Mouse (Mus musculus) megakaryocyte, embryonic 14.5 days (primary cell): Measurements from ENCODE around the gene Scn5a. TPM values are rescaled to one million over a fixed set of nuclear protein-coding genes. Genes with fewer than 3 reads are reported as not detected.

Source experiments
- H3K27me3 ChIP-seq: replicated peaks from 2 replicates; pipeline ENCODE3; 2012; ENCODE audit warnings: inconsistent platforms
- H3K36me3 ChIP-seq: replicated peaks from 2 replicates; pipeline ENCODE3; 2012; ENCODE audit warnings: low read length, inconsistent platforms, mixed read lengths
- H3K4me1 ChIP-seq: 2 replicates; pipeline ENCODE4 v1.6.1; 2012; ENCODE audit warnings: inconsistent platforms
- H3K4me3 ChIP-seq: replicated peaks from 2 replicates; pipeline ENCODE3; 2012; ENCODE audit warnings: moderate library complexity, mild to moderate bottlenecking, inconsistent platforms
- H3K9me3 ChIP-seq: 2 replicates; pipeline ENCODE4 v1.6.1; 2012; ENCODE audit warnings: inconsistent platforms
- FLI1 ChIP-seq: IDR thresholded peaks from 2 replicates; pipeline ENCODE4 v1.6.1; 2012; ENCODE audit warnings: low read length, inconsistent platforms, mixed read lengths
- GATA1 ChIP-seq: IDR thresholded peaks from 3 replicates; pipeline ENCODE4 v1.6.1; 2012; ENCODE audit warnings: mixed read lengths, low read length, inconsistent platforms, borderline replicate concordance
- polyA plus RNA-seq: library from polyadenylated mRNA; stranded (reverse); fragments of >175 nt; gene quantifications from 2 replicates; pipeline ENCODE4 v1.2.3, GENCODE M21; 2012; ENCODE audit warnings: low replicate concordance; ENCODE audit not compliant: insufficient read depth

The Scn5a gene
- polyA plus RNA-seq, 1 experiment = 0.04 TPM

DNA sequence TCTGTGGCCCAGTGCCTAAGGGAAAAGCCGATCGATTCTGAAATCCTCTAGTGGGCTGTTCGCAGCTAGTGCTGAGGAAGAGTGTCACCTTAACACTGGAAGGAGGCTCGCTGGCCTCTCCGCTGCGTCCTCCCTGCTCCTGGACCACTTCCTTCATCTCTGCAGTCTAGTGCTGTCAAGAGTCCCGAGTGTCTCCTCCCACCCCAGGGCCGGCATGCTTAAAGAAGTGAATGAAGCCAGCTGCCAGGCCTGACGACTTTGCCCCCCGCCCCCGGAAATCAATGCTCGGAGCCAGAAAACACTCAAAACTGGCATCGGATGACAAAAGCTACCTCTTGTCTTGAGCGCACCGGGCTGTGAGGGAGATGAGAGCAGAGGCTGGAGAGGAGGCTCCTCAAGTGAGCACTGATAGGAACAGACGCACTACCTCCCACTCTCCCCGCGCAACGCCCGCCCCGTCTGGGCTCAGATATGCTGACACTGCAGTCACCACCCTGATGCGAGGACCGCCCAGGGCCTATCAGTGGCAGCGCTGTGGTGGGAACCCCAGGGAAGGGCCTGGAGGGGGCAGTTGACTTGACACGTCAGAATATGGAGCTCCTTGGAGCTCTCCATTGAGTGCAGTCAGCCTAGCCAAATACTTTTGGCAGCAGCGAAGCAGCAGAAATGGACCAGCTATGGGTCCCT, 10.1 kb upstream of the Scn5a start:
- TF ChIP-seq FLI1 (no peak), GATA1 (no peak)

DNA sequence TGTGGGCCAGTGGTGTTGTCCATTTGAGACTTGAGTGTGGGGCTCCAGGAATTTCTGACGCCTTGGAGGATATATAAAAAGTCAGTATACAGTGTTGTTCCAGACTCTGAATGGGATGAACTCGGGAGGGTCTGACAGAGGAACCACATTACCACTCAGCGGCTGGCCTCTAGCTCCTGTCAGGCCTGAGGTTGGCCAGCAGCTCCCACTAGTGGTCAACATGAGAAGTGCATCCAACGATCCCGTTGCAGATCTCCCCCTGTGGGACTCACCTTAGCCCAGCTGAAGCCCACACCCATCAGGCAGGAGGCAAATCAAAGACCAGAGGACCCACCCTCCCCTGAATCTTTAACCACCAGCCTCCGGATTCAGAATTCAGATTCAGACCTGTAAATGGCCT, 1.9 kb upstream of the Scn5a start:
- H3K36me3 ChIP-seq = no peaks in the 10 kb centered on the region
- H3K4me1 ChIP-seq = peaks cover 11% of the 10 kb centered on the region
- no peak for TF ChIP-seq GATA1
- no peak for TF ChIP-seq FLI1
- H3K27me3 ChIP-seq = peaks cover 82% of the 10 kb centered on the region
- no peak overlapping the region for H3K4me3 ChIP-seq
- H3K9me3 ChIP-seq = peaks cover 3% of the 10 kb centered on the region; the same call in 1 of the 2 replicates

More for the DNA sequence above, 10.1 kb upstream of the Scn5a start:
- no peaks in the 10 kb centered on the region for H3K36me3 ChIP-seq
- no peaks in the 10 kb centered on the region; the same call in 1 of the 2 replicates for H3K4me1 ChIP-seq
- no peak overlapping the region for H3K4me3 ChIP-seq
- H3K9me3 ChIP-seq = no peaks in the 10 kb centered on the region
- H3K27me3 ChIP-seq = peaks cover 40% of the 10 kb centered on the region

DNA sequence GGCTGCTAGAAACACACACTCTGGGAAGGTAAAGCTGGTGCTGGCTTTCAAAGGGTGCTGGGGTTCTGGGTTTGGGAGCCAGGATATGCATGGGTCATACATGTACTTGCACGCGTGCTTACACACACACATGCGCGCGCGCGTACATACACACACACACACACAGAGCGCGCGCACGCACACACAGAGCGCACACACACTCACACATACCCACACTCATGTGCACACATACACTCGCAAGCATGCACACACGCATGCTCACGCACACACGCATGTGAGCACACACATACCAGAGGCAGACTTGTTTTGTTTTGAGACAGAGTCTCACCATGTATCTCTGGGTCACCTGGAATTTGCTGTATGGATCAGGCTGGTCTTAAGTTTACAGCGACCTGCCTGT, 1.4 kb upstream of the Scn5a start:
- Histone ChIP-seq H3K9me3 (peaks cover 3% of the 10 kb centered on the region; the same call in 1 of the 2 replicates), H3K27me3 (peaks cover 83% of the 10 kb centered on the region)

DNA sequence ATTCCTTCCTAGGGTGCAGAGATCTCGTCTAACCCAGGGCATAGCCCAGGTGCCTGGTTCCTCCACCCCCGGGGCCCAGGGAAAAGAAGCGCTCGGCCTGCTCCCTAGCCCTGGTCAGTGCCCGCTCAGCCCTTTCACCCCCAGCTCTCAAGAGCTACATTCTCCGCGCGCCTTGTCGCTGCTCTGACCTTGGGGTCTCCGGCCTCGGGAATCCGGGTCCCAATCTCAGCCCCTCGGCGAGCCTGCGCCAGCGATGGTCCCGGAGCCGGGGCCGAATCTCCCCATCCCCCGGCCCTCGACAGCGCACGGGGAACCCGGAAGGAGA, 543 bp downstream of the Scn5a start:
- TF ChIP-seq FLI1 (no peak), GATA1 (no peak)
- Histone ChIP-seq H3K4me1 (peaks cover 11% of the 10 kb centered on the region), H3K9me3 (peaks cover 3% of the 10 kb centered on the region; the same call in 1 of the 2 replicates), H3K36me3 (no peaks in the 10 kb centered on the region), H3K27me3 (peaks cover 93% of the 10 kb centered on the region), H3K4me3 (no peak overlapping the region)

More for the DNA sequence above, 1.4 kb upstream of the Scn5a start:
- H3K4me3 ChIP-seq = no peak overlapping the region
- TF ChIP-seq FLI1 (no peak), GATA1 (no peak)
- no peaks in the 10 kb centered on the region for H3K36me3 ChIP-seq
- H3K4me1 ChIP-seq = peaks cover 11% of the 10 kb centered on the region

DNA sequence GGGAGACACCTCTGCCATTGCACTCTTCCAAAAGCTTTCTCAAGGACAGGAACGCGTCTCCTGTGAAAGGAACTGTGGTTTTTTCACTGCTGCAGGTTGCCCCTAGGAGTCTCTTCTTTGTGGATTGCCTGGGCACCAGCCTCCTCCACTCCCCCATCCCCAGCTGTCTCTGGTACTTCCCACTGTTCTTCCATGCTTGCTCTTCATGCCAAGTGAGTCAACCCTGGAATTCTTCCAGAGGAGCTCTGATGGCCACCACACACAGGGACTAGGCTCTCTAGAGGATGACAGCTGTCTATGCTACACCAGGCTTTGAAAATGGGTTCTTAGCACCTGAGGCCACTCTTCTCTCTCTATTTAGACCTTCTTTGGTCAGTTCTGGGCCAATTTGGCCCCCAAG, 1.8 kb downstream of the Scn5a start:
- Histone ChIP-seq H3K36me3 (no peaks in the 10 kb centered on the region), H3K4me3 (no peak overlapping the region), H3K4me1 (peaks cover 11% of the 10 kb centered on the region), H3K27me3 (peaks cover 97% of the 10 kb centered on the region), H3K9me3 (peaks cover 3% of the 10 kb centered on the region; the same call in 1 of the 2 replicates)
- TF ChIP-seq GATA1 (no peak), FLI1 (no peak)

DNA sequence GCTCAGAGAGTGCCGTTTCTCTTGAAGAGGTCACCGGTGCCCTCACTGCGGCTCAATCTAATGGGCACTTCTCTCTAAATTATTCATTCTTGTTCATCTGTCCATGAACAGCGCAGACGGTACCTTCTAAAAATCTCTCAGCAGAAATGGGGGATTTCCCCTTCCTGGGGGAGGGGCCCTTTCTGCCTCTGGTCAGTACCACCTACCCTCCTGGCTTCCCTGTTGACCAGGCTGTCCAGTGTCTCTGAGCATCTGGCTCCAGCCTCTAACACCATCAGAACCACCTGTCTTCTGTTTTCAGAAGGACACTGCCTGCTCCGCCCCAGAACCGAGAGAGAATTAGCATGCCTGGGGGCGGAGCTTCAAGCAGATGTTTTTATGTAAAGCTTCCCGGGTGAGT, 3.1 kb downstream of the Scn5a start:
- Histone ChIP-seq H3K9me3 (peaks cover 3% of the 10 kb centered on the region; the same call in 1 of the 2 replicates), H3K27me3 (peaks cover 99% of the 10 kb centered on the region), H3K4me1 (peaks cover 11% of the 10 kb centered on the region), H3K4me3 (no peak overlapping the region), H3K36me3 (no peaks in the 10 kb centered on the region)
- TF ChIP-seq FLI1 = no peak
- no peak for TF ChIP-seq GATA1

DNA sequence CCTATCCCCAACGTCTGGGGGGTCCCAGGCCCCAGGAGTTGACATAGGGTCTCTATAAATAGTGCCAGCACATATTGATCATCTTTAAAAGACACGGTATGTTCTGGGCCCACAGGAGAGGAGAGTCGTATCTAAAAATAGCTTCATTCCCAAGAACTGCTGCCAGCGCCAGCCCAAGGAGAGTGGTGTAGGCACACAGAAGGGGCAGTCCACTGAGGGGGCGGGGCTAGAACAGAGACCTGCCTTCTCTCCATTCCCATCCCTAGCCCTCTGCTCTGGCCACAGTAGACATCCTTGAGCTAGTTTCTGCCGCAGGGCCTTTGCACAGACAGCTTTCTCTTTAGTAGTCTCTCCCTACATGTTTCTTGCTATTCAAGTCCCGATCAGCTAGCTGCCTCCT, 4.5 kb downstream of the Scn5a start:
- Histone ChIP-seq H3K27me3 (peaks cover 99% of the 10 kb centered on the region), H3K9me3 (peaks cover 3% of the 10 kb centered on the region; the same call in 1 of the 2 replicates), H3K4me3 (no peak overlapping the region), H3K4me1 (peaks cover 10% of the 10 kb centered on the region), H3K36me3 (no peaks in the 10 kb centered on the region)
- TF ChIP-seq FLI1 (no peak), GATA1 (no peak)

DNA sequence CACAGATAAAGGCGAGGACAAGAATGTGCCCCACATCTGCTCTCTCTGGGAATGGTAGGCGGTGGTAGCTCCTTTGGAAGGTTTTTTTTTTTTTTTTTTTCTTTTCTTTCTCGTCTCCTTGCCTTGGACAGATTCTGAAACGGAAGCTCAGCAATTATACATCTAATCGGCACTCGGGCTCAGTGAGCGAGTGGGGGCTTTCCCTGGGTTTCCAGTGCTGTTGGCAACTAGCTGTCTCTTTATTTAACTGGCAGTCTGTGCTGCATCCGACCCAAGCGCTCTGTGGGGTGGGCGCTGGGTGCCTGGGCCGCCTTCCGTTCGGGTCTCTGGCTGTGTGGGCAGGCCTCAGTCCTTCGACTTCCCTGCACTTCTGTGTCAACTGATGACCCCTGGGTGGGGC, 5.8 kb downstream of the Scn5a start:
- Histone ChIP-seq H3K36me3 (no peaks in the 10 kb centered on the region), H3K9me3 (peaks cover 7% of the 10 kb centered on the region), H3K4me1 (no peaks in the 10 kb centered on the region), H3K27me3 (peaks cover 99% of the 10 kb centered on the region), H3K4me3 (no peak overlapping the region)
- TF ChIP-seq FLI1 (no peak), GATA1 (no peak)

DNA sequence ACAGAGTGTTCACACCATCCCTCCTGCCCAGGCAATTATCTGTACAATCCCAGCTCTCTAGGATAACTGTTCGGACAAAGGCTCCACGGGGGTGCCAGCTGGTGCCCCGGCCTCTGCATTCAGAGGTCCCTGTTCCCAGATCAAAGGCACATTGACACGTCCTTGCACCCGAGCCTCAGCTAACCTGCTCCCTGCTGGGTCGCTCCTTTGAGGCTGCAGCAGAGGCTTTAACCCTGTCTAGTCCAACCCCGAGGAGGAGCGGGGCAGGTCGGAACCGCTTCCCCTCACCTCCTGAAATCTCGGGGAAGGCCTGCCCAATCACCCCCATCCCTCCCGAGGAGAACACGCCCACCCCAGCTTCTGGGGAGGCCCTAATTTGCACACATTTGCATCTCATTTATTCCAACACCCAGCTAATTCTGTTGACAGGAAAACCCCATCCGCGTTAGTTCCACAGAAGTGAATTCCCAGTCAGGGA, 7.4 kb downstream of the Scn5a start:
- Histone ChIP-seq H3K4me1 (no peaks in the 10 kb centered on the region), H3K4me3 (no peak overlapping the region), H3K27me3 (peaks cover 98% of the 10 kb centered on the region), H3K36me3 (no peaks in the 10 kb centered on the region), H3K9me3 (peaks cover 22% of the 10 kb centered on the region)
- TF ChIP-seq GATA1 = no peak
- no peak for TF ChIP-seq FLI1

DNA sequence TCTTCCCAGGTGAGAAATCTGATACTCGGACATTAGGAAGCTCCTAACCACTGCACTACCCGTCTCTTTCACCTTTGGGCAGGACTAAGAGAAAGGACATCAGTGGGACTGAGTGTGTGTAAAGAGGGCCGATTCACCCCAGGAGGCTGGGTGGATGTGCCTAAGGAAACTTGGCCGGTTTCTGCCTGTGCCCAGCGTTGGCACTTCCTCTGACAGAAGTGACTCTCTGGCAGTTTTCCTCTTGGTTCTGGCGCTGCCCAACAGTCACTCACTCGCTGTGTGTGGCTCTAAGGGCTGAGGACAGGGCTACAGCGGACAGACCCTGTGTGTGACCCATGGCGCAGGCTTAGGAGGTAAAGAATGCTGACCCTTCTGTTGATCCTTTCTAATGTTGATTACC, 8.2 kb downstream of the Scn5a start:
- H3K9me3 ChIP-seq = peaks cover 23% of the 10 kb centered on the region
- peaks cover 98% of the 10 kb centered on the region for H3K27me3 ChIP-seq
- H3K4me1 ChIP-seq = no peaks in the 10 kb centered on the region
- TF ChIP-seq GATA1 (no peak), FLI1 (no peak)
- H3K36me3 ChIP-seq = no peaks in the 10 kb centered on the region
- no peak overlapping the region for H3K4me3 ChIP-seq

DNA sequence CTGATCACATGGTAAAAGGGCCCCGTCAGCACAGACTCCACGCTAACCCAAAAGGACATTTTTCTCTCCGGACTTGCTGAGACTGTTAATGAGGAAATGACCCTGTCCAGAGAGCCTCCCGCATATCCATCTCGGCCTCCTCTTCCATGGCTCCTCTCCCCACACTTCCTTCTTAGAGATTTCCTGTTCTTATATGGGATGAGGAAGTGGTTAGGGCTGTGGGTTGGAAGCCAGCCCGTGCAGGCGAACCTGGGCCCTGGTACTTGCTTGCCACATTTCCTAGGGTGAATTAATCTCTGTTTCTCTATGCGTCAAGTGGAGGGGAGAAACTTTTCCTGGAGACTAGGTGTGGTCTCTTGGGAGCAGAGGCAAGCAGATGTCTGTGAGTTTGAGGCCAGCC, 10.1 kb downstream of the Scn5a start:
- H3K9me3 ChIP-seq = peaks cover 23% of the 10 kb centered on the region
- TF ChIP-seq GATA1 = no peak
- no peak for TF ChIP-seq FLI1
- H3K4me1 ChIP-seq = no peaks in the 10 kb centered on the region; the same call in 1 of the 2 replicates
- peaks cover 92% of the 10 kb centered on the region for H3K27me3 ChIP-seq
- H3K36me3 ChIP-seq = no peaks in the 10 kb centered on the region
- no peak overlapping the region for H3K4me3 ChIP-seq
